Mouse (Mus musculus): ENCODE measurements around the gene Ifit2.

Gene Ifit2

GRCm38 (mm10) chr19:34550534-34551223 lies at the start of gene Ifit2:
Ifit2 (plus strand) TSS chr19:34550694.
- peak; percentile 69 for DNase-seq (ENCODE audit: low spot score)

- peak; percentile 72 for DNase-seq (ENCODE audit: low spot score)
Observed at GRCm38 (mm10) chr19:34500763-34501162, 49.7 kb upstream of the Ifit2 start.

- no peak for DNase-seq (ENCODE audit: low spot score)
Observed at GRCm38 (mm10) chr19:34505161-34505721, 45.3 kb upstream of the Ifit2 start.

GRCm38 (mm10) chr19:34510717-34511116 lies 39.8 kb upstream of the Ifit2 start:
- DNase-seq (ENCODE audit: low spot score) = no peak

- peak; percentile 75 for DNase-seq (ENCODE audit: low spot score)
Observed at GRCm38 (mm10) chr19:34511528-34511927, 39.0 kb upstream of the Ifit2 start.

GRCm38 (mm10) chr19:34515681-34516080 lies 34.8 kb upstream of the Ifit2 start:
- no peak for DNase-seq (ENCODE audit: low spot score)

- no peak for DNase-seq (ENCODE audit: low spot score)
Observed at GRCm38 (mm10) chr19:34516346-34516745, 34.1 kb upstream of the Ifit2 start.

- DNase-seq (ENCODE audit: low spot score) = no peak
Observed at GRCm38 (mm10) chr19:34517197-34517596, 33.3 kb upstream of the Ifit2 start.

- no peak for DNase-seq (ENCODE audit: low spot score)
Observed at GRCm38 (mm10) chr19:34517812-34518594, 32.5 kb upstream of the Ifit2 start.

- DNase-seq (ENCODE audit: low spot score) = no peak
Observed at GRCm38 (mm10) chr19:34518786-34519185, 31.7 kb upstream of the Ifit2 start.

GRCm38 (mm10) chr19:34519646-34520045 lies 30.8 kb upstream of the Ifit2 start:
- no peak for DNase-seq (ENCODE audit: low spot score)

- DNase-seq (ENCODE audit: low spot score) = no peak
Observed at GRCm38 (mm10) chr19:34520051-34520450, 30.4 kb upstream of the Ifit2 start.

- no peak for DNase-seq (ENCODE audit: low spot score)
Observed at GRCm38 (mm10) chr19:34521361-34521760, 29.1 kb upstream of the Ifit2 start.

- no peak for DNase-seq (ENCODE audit: low spot score)
Observed at GRCm38 (mm10) chr19:34521978-34522377, 28.5 kb upstream of the Ifit2 start.

GRCm38 (mm10) chr19:34523106-34523725 lies 27.3 kb upstream of the Ifit2 start:
- no peak for DNase-seq (ENCODE audit: low spot score)

GRCm38 (mm10) chr19:34524646-34525045 lies 25.8 kb upstream of the Ifit2 start:
- DNase-seq (ENCODE audit: low spot score) = no peak

GRCm38 (mm10) chr19:34526321-34526923 lies 24.1 kb upstream of the Ifit2 start:
- no peak for DNase-seq (ENCODE audit: low spot score)

- peak; percentile 90 for DNase-seq (ENCODE audit: low spot score)
Observed at GRCm38 (mm10) chr19:34526941-34527682, 23.4 kb upstream of the Ifit2 start, which contains the start of gene Lipa. Lipa (minus strand) TSS chr19:34527474.

- no peak for DNase-seq (ENCODE audit: low spot score)
Observed at GRCm38 (mm10) chr19:34532061-34532751, 18.3 kb upstream of the Ifit2 start.

GRCm38 (mm10) chr19:34539422-34539821 lies 11.1 kb upstream of the Ifit2 start:
- no peak for DNase-seq (ENCODE audit: low spot score)

- no peak for DNase-seq (ENCODE audit: low spot score)
Observed at GRCm38 (mm10) chr19:34546211-34546610, 4.3 kb upstream of the Ifit2 start.
